Mouse (Mus musculus) spleen, embryonic (tissue): ENCODE measurements around the gene Serpinf1.

Experiments used
- CTCF ChIA-PET: fragments of 350-600 bp; sonication (Branson Sonifier 250); formaldehyde crosslinking; loops from one replicate; lab custom pipeline; 2022; lab: Charles Lee

Serpinf1 gene

DNA sequence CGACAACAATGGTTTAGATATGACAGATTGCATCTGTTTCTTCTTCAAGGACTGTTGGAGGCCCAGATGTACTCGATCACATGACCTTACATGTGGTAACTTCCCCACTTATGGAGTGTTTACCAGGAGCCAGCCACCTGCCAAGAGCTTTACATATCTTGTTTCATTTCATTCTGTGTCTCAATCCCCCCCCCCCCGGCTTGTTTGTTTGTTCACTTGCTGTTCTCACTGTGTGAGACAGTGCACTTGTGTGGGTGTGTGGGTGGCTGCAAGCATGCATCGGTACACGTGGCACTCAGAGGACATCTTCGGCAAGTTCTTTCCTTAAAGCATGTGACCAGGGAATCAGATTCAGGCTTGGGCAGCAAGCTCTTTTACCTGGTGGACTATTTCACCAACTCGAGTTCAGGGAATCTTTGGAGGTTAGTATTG, 34.0 kb upstream of the Serpinf1 start:
- CTCF ChIA-PET, result interaction anchor here (0.6 to 0.7 kb wide), 5 partner anchors 18 to 1795 kb away, joined by 3 to 9 read pairs (median 3); no protein-coding TSS in a partner anchor

DNA sequence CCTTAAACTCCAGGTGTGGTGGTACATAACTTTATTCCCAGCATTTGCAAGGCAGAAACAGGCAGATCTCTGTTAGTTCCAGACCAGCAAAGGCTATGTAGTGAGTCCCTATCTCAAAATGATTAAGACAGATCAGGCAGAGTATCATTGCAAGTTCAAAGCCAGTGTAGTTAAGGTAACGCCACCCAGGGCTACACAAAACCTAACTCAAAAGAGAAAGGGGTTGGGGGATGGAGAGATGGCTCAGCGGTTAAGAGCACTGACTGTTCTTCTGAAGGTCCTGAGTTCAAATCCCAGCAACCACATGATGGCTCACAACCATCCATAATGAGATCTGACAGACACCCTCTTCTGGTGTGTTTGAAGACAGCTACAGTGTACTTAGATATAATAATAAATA, 33.5 kb upstream of the Serpinf1 start:
- CTCF ChIA-PET, result interaction anchor here (0.6 to 0.7 kb wide), 4 partner anchors 25 to 140 kb away, joined by 3 to 6 read pairs (median 4); no protein-coding TSS in a partner anchor

DNA sequence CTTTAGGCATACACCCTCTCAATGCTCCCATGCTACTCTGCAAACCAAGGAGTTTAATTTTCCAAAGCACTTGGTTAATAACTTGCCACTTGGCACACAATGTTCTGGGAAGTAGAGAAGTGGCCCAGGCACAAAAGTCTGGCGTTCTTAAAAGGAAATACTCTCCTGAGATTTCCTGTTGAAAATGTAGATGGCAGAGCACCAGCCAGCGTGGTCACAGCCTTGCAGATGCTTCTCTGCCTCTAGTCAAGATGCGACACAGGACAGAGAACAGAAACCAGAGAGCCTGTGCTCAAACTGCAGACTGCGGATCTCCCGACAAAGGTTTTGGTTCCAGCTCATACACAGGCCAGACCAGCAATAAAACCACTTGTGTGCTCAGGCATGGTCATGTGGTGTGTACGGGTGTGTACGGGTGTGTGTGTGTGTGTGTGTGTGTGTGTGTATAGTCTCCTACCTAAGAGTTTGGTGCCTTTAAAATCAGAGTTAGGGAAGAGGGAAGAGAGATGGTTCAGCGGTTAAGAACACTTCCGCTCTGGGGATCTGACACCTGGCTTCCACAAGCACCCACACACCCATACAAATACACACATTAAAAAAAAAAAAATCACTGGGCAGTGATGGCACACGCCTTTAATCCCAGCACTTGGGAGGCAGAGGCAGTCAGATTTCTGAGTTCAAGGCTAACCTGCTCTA, 32.7 kb upstream of the Serpinf1 start:
- CTCF ChIA-PET, result interaction anchor here (0.7 to 1.5 kb wide), 4 partner anchors 26 to 53 kb away, joined by 3 to 6 read pairs (median 5); no protein-coding TSS in a partner anchor

DNA sequence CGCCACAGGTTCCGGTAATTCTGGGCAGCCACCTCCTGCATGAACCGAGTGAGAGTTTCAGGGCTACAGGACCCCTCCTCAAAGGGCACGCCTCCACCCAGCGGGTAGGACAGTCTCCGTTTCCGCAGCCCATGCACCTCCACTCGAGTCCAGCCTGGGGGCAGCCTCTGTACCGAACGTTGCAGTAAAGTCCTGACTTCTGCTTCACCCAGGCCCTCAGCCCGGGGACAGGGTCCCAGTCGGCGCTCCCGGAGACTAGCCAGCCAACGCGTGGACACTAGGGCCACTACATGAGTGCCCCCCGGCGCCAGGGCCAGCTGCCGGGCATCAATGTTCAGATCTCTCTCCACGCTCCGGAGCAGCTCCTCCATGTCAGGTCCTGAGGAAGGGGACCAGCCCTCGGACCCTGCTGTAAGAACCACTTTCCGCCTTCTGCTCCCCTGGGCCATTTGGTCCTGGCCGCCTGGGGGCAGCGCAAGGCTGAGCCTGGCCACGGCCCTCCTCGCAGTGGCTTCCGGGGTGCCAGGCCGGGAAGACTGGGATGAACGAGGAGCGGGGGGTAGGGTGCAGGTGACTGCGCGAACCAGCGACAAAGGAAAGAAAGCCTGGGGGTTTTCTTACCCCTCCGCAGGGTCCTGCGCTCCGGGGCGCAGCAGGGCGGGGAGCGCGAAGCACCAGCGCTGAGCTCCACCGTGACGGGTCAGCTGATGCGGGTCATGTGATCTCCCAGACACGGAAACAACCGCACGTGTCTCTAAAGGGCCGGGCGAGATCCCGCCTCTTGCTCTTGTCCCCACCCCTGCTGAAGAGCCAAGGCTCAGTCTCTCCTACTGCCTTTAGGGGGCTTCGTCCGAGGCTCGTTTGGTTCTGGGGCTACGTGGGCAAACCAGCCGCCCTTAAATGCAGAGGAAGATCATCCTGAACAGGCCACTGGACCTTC, 31.8 kb upstream of the Serpinf1 start, which contains the start of gene Wdr81:
TSS of gene Wdr81 (minus strand) at position 727 of the 940 bp plus-strand sequence.
- CTCF ChIA-PET, result interaction anchor here (1.0 to 1.5 kb wide), 2 partner anchors 31 to 52 kb away, joined by 3 to 5 read pairs; no protein-coding TSS in a partner anchor

DNA sequence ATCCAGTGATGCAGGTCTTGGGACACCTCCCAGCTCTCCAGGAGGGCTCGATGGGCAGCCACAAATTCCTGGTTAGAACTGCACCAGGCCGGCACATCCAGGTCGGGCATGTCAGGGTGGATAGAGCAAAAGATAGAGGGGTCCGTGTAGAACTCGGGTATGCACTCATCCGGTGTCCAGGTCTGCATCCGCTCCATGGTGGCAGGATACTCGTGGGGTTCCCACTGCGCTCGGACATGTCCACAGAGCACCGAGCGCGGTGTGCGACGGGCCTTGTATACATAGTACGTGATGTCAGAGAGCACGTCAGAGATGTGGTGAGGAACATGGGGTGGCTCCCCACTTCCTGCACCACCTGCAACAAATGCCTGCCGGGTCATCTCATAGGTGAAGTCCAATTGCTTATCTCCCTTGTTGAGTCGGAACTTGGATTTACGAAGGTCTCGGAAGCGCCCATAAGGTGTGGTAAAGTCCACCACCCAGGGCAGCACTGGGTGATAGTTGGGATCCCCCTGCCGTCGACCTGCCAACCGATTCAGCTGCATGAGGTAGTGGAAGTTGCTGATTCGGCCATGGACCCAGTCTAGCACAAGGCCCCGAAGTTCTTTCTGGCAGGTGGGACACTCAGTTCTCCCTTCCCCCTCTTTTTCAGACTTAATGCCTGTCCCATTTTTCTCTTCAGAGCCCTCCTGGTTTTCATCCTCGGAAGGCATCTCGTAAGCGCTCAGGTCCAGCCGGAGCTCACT, 30.5 kb upstream of the Serpinf1 start:
- CTCF ChIA-PET, result interaction anchor here (1.0 kb wide), 1 partner anchor 51 kb away, joined by 3 read pairs; no protein-coding TSS in a partner anchor

DNA sequence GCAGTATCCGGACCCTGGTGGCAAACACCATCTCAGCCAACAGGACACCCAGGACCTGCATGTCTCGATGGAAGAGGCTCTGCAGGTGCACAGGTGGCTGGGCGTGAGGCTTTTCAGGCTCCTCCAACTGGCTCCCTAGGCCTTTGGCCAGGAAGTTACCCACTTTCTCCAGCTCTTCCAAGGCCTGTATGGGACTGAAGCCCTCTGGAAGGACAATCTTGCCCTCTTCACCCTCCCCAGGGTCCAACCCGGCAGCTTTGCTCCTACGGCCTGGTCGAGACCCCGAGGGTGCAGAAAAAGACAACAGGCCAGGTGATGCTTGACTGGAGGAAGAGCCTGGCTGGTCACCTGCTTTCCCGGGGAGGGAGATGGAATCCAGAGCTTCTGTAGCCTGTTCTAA, 29.6 kb upstream of the Serpinf1 start:
- CTCF ChIA-PET, result no interaction called here

DNA sequence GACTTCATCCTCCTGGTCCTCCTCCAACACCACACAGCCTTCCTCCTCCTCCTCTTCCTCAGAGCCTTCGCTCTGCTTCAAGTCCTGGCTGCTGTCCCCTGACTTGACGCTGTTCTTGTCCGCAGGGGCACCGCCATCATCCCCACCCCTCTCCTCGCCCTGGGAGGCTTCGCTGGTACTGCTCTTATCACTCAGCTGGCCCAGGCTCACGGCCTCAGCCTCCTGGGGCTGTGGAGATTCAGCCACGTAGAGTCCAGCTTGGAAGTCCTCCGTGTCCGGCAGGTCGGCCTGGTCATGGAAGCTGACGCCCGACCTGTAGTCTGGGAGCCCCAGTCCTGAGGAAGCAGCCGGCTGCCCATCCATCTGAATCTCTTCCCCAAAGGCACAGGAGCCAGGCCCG, 28.4 kb upstream of the Serpinf1 start:
- CTCF ChIA-PET, result no interaction called here

DNA sequence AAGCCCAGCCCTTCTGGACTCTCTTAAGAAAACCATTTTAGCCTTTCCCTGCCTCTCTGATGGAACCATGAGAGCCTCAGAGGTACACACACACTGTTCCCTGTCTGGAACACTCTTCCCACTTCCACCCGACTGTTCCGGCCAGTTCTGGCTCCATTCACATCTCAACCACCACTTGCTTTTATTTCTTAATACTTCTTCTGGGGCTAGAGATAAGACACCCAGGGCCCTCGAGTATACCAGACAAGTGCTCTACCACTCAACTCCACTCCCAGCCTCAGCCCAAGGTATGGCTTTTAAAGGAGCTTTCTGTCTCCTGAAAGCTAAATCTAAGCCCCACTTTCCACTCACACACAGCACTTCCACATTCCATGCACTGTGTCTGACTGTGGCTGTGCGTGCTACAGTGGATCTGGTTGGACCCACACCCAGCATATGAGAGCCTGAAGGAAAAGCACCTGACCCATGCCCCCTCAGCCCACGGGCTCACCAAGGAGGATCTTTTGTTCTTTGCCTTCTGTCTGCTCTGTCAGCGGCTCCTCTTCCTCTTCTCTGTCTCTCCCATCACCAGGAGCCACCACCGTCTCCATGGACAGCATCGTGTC, 27.9 kb upstream of the Serpinf1 start:
- CTCF ChIA-PET, result no interaction called here

DNA sequence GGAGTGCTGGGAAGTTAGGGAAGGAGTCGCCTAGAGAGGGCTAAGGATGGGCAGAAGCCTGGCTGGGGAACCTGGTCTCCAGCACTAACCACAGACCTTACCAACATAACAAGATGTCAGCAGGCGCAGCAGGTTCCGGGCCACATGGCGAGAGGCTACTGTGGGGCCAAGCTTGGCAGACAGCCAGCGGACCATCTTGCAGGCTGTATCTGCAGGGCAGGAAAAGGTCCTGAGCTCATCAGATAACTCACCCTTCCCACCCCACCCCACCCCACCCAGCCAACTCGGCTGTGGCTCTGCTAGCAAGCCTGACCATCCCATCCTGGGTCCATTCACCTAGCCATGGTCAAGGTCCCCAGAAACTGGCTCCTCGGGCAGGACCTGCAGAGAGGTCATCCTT, 27.2 kb upstream of the Serpinf1 start:
- CTCF ChIA-PET, result interaction anchor here (0.5 kb wide), 1 partner anchor 35 kb away, joined by 3 read pairs; no protein-coding TSS in a partner anchor

DNA sequence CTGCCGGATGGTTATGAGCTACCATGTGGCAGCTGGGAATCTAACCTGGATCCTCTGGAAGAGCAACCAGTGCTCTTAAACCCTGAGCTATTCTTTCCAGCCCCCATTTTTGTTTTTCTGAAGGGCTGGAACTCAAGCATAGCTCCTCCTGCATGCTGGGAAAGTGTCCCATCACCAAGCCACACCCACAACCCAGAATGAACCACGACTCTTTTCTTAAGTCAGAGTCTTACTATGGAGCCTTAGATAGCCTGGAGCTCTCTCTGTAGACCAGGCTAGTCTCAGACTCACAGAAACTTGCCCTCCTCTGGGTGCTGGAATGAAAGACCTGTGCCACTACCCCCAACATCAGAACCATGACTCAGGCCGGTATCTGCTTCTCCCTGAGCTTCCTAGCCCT, 26.1 kb upstream of the Serpinf1 start:
- CTCF ChIA-PET, result no interaction called here

DNA sequence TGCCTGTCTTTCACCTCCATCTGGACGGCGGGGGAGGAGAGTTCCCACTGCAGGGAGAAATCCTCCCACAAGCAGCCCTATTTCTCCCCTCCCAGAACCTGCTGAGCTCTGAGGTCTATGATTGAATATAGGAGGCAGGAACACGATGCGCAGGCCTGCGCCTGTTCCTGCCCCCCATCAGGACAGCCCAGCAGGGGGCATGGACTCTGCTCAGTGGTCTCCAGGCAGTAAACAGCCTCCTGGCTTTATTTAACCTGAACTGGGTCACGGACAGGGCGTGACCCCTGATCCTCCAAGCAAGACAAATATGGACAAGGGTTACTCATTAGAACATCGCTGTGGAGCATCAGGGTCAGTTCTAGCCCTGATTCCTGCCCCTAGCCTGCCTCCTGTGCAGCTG, 21.2 kb upstream of the Serpinf1 start:
- CTCF ChIA-PET, result no interaction called here

DNA sequence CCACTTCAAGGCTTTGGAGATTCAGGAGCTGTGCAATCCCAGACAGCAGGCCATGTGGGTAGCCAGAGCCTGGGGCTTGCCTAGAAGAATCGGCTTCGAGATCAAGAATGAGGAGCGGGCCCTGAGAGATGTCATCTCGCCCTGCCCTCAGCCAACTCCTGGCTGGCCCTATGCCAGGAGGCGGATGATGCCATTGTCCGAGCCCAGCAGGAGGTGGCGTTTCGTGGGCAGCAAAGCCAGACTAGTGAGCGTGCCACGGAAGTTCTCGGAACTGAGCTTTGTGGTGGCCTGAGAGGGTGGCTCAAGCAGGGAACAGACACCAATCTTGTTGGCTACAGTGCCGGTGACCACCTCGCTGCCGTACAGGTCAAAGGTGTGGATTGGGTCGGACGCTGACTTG, 19.1 kb upstream of the Serpinf1 start:
- CTCF ChIA-PET, result no interaction called here

DNA sequence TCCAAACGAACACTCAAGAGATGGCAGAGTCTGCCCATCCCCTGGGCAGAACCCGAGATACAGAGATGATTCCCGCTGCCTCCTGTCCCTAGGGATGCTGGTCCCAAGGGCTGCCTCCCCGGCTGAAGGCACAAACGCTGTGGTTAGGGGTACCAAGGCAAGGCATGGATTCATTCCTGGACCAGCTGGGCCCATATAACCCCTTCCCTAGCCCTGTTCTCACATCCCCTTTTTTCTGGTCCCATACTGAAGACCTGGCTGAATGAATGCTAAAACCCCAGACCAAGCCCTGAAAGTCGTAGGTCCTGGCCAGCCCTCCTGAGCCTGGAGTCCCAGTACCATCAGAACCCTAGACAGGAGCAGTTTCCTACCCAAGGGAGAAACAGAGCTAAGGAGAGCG, 18.5 kb upstream of the Serpinf1 start:
- CTCF ChIA-PET, result no interaction called here

DNA sequence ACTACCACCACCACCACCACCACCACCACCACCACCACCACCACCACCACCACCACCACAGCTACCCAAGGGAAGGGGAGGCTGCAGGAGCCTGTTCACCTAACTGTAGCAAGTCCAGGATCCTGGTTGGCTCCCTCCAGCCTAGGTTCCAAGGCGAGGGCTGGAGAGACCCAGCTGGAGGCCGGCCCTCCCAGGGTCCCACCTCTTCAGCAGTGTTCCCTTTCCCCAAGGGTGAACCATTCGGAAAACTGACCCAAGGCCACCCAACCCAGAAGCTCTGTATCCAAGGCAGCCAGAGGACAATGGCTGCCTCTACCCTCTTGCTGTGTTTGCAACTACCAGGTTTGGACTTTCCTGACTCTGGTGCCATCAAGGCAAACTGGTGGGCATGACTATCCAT, 17.4 kb upstream of the Serpinf1 start:
- CTCF ChIA-PET, result no interaction called here

DNA sequence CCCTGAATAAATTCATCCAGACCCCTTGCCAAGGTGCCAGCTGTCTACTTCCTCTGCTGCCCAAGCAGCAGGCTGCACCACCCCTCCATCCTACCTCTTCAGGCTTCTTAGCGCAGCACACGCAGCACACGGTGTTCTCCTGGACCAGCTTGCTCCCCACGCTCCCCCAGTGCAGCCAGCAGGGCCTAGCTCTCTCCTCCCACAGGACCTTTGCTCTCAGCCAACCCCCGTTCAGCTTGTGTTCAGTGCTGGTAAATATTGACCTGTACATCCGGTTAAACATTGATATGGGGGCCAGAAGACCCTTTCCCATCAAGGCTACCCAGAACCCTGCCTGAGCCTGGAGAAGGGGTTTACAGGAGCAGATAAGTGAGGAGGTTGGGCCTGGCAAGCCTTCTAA, 16.9 kb upstream of the Serpinf1 start, which contains the start of gene Serpinf2:
TSS of gene Serpinf2 (minus strand) at position 229 of the 400 bp plus-strand sequence.
- CTCF ChIA-PET, result no interaction called here

DNA sequence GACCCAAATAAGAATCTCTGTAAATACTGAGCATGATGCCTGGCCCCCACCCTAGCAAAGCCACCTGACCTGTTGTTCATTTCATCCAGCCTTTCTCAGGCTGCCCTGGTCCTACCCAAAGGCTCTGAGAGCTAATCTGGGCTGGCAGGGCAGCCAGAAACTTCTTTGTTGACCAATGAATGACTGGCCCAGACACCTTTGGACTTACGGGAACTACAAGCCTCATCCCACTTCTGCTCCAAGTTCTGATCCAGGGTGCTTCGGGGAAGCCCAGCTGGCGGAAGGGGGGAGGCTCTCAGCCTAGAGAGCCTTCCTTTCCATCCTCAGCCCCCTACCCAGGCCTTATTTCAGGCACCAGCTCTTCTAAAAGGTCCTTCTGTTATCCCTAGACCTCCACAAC, 16.3 kb upstream of the Serpinf1 start:
- CTCF ChIA-PET, result no interaction called here

DNA sequence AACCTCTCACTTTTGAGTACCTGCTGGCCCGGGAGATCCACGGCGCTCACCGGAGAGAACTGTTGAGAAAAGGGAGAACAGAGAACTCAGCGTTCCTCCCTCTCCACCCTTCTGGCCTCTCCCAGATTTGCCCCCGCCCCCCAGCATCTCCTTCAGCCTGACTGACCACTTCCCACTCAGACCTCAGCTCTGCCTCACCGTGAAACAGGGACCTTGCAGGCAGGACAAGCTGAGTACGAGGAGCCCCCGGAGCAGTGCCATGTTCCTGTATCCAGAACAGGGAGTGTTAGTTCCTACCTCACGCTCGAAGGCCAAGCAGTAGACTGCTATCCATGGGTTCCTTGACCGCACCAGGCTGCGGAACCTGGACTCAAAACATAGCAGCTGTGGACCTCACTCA, 15.7 kb upstream of the Serpinf1 start:
- CTCF ChIA-PET, result no interaction called here

DNA sequence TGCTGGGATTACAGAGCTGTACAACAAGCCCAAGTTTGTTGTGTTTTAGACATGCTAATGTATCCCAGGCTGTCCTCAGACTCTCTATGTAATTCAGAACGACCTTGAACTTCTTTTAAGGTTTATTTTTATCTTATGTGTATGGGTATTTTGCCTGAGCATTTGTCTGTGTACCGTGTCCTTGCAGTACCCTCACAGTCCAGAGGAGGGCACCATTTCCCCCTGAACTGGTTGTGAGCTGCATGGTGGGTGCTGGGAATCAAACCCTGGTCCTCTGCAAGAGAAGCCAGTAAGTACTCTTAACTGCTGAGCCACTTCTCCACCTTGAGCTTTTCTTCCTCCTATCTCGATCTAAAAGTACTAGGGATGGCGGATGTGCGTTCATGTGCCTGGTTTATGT, 11.6 kb upstream of the Serpinf1 start:
- CTCF ChIA-PET, result interaction anchor here (0.6 kb wide), 1 partner anchor 252 kb away, joined by 6 read pairs; no protein-coding TSS in a partner anchor

DNA sequence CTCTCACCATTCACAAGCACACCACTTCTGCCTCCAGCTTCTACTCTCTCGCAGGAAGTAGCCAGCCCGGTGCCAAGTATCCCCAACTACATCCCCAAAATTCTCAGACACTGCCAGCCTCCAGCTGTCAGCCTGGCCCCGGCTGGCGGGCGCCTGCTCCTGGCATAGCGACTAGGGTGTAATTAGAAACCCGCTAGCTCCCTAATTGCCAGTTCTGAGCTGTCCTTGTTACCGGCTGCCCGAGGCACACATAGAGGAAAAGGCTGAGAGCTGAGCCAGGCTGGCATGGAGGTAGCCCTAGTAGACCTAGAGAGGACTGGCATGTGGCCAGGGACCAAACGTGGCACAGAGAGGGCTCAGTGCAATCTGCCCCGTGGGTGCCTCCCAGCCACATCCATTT, 8.8 kb upstream of the Serpinf1 start:
- CTCF ChIA-PET, result interaction anchor here (0.6 to 0.7 kb wide), 2 partner anchors 152 to 266 kb away, joined by 3 read pairs; no protein-coding TSS in a partner anchor

DNA sequence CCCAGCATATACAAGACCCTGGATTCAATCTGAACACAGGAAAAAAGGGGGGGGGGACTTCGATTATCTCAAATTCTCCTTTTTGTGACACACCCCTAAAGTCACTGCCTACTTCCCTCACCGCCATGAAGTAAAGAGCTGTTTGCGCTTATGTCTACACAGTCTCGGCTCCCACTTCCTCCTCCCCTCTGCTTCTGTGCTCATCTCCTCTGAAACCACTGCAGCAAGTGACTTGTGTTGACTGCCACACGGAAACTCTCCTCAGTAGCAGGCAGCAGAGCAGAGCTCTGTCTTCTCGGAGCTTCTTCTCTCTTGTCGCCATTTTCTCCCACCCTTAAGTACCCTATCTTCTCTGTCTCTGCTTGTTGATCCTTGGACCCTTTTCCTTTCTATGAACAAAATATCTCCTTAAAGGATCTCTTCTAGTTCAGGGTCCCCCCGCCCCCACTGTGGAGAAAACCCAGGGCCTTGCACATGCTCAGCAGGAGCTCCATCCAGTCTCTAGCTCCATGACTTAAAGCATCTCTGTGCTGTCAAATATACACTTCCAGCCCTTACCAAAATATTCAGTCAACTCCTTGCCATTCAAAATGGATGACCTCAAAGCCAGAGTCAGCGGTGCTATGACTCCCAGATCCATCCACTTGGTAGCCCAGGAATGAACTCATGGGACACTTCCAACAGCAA, 6.7 kb upstream of the Serpinf1 start:
- CTCF ChIA-PET, result no interaction called here
